Mouse (Mus musculus) c-Kit-positive CD71-positive TER-119-positive erythroid progenitor cells, embryonic 14.5 days (primary cell): ENCODE data around the gene Ssh1.
A peak's percentile ranks its signal among the peaks of the same experiment; 100 is the strongest.

Experiments
- DNase-seq: peaks from one replicate; pipeline ENCODE4 v3.0.0-alpha.2; 2013; ENCODE audit warnings: low spot score

Ssh1 gene

GRCm38 (mm10) chr5:113932310-113932709, 61.4 kb downstream of the Ssh1 start:
- DNase-seq, result no peak

GRCm38 (mm10) chr5:113930648-113931609, 62.8 kb downstream of the Ssh1 start:
- DNase-seq, result no peak

- no peak for DNase-seq
These were observed 63.6 kb downstream of the Ssh1 start for GRCm38 (mm10) chr5:113929950-113930647.

DNA sequence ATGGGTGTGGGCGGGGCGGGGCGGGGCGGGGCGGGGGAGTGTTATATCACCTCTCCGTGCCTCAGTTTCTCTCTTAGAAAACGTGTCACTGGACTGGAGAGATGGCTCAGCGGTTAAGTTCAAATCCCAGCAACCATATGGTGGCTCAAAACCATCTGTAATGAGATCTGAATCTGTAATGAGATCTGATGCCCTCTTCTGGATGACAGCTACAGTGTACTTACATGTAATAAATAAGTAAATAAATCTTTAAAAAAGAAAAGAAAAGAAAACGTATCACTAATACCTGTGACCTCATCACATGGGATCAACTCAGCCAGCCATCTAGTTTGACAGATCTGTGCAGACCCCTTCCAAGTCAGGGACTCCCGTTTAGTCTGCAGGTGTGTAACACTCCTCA, 64.2 kb downstream of the Ssh1 start:
- no peak for DNase-seq

DNA sequence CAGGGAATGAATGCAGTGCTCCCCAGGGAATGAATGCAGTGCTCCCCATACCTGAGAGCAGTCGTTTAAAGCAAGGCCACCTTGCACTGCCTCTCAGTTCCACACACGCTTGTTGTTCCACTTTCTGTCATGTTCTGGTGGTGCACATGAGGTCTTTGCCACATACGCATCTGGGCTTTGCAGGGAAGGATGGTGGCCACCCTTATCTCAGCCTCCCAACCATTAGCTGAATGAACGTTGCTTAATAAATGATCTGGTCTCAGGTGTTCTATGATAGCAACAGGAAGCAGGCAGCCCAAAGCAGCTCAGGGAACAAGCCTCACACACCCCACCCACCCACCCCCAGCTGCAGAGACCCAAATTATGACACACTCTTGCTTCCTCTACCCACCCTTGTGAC, 69.1 kb downstream of the Ssh1 start:
- no peak for DNase-seq

DNA sequence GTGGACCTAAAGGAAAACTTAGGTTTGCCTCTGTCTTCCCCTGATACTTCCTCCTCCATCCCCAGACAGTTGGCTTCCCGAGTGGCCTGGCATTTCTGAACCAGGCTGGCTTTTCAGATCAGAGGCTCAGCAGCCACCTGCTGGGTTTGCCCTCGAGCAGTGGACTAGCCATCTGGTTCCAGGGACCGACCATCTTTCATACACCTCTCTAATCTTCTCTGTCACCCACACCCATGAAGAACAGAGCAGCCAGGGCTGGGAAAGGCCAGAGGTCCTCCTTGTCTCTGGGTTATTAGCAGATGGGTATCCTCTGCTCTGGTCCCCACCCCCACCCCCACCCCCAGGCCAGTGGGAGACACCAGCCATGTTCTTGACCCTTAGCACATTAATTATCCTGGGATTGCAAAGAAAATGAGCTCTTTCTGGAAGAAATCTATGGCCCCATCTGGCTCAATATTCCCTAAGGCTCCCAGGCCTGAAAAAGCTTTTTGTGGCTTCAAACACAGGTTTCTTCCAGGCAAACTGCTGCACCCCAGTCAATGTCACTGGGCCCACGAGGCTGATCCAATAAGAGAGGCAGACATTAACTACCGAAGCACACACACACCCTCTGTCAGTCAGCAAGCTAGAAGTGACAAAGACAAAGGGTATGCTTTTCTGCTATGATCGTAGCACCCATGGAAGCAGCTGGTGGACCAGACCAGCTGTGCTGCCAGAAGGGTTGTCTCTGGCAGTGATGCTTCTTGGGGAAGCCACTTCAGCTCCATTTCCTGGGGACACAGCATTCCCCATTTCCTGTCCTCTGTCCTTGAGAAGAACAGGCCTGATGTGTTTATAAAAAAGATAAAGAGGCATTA, 72.2 kb downstream of the Ssh1 start:
- no peak for DNase-seq

DNA sequence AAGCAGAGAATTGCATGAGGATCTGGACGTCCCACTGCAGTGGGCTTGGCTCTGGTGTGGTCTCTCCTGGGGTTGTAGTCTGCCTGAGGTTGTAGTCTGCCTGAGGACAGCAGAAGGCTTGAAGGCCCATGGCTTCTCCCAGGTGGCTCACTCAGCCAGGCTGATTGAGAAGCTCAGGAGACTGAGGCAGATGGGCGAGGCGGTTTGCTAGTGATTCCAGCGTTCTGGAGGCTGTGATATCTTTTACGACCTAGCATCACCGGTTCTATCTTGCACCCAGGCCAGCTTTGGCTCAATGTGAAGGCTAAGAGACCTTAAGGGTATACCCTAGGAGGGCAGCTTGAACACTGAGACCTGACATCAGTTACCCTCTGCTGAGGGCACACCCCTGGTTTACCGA, 74.6 kb downstream of the Ssh1 start:
- no peak for DNase-seq

DNA sequence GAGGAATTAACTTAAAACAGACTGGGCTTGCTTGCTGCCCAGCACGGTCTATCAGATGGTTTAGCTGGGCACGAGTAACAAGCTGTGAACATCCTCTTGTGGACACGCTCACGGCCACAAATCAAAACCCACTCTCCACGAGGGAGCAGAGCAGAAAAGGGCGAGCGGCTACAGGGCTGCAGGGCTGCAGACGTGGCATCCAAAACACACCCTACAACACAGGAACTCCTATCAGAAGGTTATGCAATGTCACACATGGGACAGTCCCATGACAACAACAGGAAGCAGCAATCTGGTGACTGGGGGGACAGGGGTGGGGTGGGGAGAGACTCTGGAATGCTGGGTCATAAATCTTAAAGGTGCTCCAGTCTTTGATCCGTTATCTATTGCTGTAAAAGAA, 75.0 kb downstream of the Ssh1 start:
- no peak for DNase-seq

- DNase-seq, result no peak
These were observed 83.0 kb downstream of the Ssh1 start for GRCm38 (mm10) chr5:113910705-113911104.

DNA sequence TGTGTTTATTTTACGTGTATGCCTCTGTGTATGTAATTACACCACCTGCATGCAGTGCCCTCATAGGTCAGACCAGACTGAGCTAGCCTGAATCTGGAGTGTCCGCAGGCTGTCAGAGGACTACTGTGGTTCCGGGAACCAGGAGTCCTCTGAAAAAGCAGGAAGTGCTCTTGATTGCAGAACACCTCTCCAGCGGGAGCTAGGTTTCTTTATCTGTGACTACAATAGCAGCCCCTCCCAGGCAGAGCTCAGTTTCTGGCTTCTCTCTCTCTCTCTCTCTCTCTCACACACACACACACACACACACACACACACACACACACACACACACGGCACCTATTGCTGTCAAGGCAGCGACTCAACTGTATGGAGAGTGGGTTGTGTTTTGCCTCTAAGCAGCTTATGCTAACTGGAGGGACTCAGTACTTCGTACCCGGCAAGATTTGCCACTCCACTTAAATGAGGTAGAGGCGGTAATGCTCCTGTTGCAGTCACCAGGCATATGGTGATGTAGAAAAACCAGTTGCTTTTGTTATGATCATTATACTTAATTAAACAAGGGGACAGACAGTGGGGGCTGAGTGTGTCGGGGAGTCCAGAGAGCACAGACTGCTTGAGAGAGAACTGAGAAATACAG, 83.5 kb downstream of the Ssh1 start:
- DNase-seq, result no peak

- DNase-seq, result peak; percentile 98
These were observed 84.9 kb downstream of the Ssh1 start, which contains the start of gene Coro1c for GRCm38 (mm10) chr5:113908592-113909441. Gene Coro1c (minus strand): TSS chr5:113908758.

- peak; percentile 62 for DNase-seq
These were observed 85.7 kb downstream of the Ssh1 start for GRCm38 (mm10) chr5:113907786-113908567.

- peak; percentile 64 for DNase-seq
These were observed 86.5 kb downstream of the Ssh1 start for GRCm38 (mm10) chr5:113906958-113907735.

GRCm38 (mm10) chr5:113904987-113905386, 88.7 kb downstream of the Ssh1 start:
- no peak for DNase-seq

GRCm38 (mm10) chr5:113902983-113903382, 90.7 kb downstream of the Ssh1 start:
- DNase-seq, result no peak

- DNase-seq, result peak; percentile 47
These were observed 91.7 kb downstream of the Ssh1 start for GRCm38 (mm10) chr5:113902017-113902416.

GRCm38 (mm10) chr5:113901074-113901571, 92.6 kb downstream of the Ssh1 start:
- no peak for DNase-seq

- no peak for DNase-seq
These were observed 94.2 kb downstream of the Ssh1 start for GRCm38 (mm10) chr5:113899543-113899942.

GRCm38 (mm10) chr5:113892005-113892404, 101.7 kb downstream of the Ssh1 start:
- no peak for DNase-seq
